Comparison of ENCODE assay signal across 8 mouse cellular contexts in the genomic region with DNA sequence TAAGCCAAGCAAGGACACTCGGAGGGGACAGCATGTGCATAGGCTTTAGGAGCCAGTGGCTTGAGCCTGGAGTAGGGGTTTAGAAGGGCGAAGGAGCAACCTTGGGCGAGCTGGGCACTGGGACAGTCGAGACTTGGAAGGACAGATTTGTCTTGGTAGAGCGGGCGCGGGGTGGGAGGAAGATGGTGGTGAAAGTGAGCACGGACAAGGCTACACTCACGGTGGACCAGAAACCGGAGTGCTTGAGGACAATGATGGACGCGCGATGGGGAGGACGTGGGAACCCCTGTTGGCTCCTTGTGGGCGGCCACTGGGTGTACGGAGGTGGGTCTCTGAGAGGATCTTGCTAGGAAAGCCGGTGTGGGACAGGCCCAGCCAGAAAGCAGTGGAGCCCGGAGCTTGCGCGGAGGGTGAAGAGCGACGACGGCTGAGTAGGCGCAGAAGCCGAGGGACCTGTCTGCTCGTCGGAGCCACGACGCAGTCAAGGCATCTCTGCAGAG. TPM values are rescaled to one million over a fixed set of nuclear protein-coding genes. Genes with fewer than 3 reads are reported as not detected.
DNase-seq lines count a peak whose midpoint lies in the region; ATAC-seq and TF ChIP-seq lines count a peak whose summit lies in the region.

No protein-coding gene starts in this region.

- no peak for TF ChIP-seq EP300 in heart, postnatal 0 days (IDR thresholded peaks at IDR 0.05; ENCODE audit: low read depth)
- no peak for TF ChIP-seq EP300 in lung, postnatal 0 days (IDR thresholded peaks at IDR 0.05)

- no peaks in the 10 kb centered on the region for H3K9me3 ChIP-seq in kidney, postnatal 0 days (replicated peaks; ENCODE audit: low read length)
- H3K9me3 ChIP-seq in heart, postnatal 0 days (replicated peaks; ENCODE audit: control insufficient read depth, low read length) = no peaks in the 10 kb centered on the region
- no peaks in the 10 kb centered on the region for H3K9me3 ChIP-seq in lung, postnatal 0 days (ENCODE audit: low read length)

- H3K9ac ChIP-seq in kidney, postnatal 0 days (ENCODE audit: low read depth, low read length) = peak overlapping the region; percentile 82
- H3K9ac ChIP-seq in heart, postnatal 0 days (replicated peaks; ENCODE audit: low read depth, low read length) = peak overlapping the region; percentile 71
- H3K9ac ChIP-seq in lung, postnatal 0 days (replicated peaks; ENCODE audit: low read depth) = peak overlapping the region; percentile 58

- 4% methylated on average over 29 of the region's 29 CpGs for WGBS in kidney, postnatal 0 days
- 9% methylated on average over 20 of the region's 29 CpGs for WGBS in heart, postnatal 0 days
- WGBS in lung, postnatal 0 days = 5% methylated on average over 29 of the region's 29 CpGs

- H3K27ac ChIP-seq in kidney, postnatal 0 days = peak overlapping the region; percentile 96
- 0 out of 2 replicates have a peak overlapping the region, but pooled peaks have one; percentile 15 for H3K27ac ChIP-seq in brown adipose tissue, adult 24 weeks (replicated peaks; ENCODE audit: low read depth, low read length)
- H3K27ac ChIP-seq in heart, postnatal 0 days (ENCODE audit: low read depth) = peak overlapping the region; percentile 76
- H3K27ac ChIP-seq in lung, postnatal 0 days (ENCODE audit: low read length) = peak overlapping the region; percentile 94

- peaks cover 23% of the 10 kb centered on the region; the same call in 1 of the 2 replicates for H3K27me3 ChIP-seq in kidney, postnatal 0 days (ENCODE audit: insufficient read depth, low read length)
- H3K27me3 ChIP-seq in heart, postnatal 0 days (ENCODE audit: control insufficient read depth, insufficient read depth, low read length) = peaks cover 60% of the 10 kb centered on the region
- H3K27me3 ChIP-seq in lung, postnatal 0 days (replicated peaks; ENCODE audit: insufficient read depth, low read length) = peaks cover 18% of the 10 kb centered on the region; the same call in 1 of the 2 replicates

- H3K4me1 ChIP-seq in kidney, postnatal 0 days (replicated peaks; ENCODE audit: insufficient read depth, low read length) = peaks cover 16% of the 10 kb centered on the region; the same call in 1 of the 2 replicates
- no peaks in the 10 kb centered on the region; the same call in 1 of the 2 replicates for H3K4me1 ChIP-seq in brown adipose tissue, adult 24 weeks (ENCODE audit: control insufficient read depth, insufficient read depth, insufficient read length, low read length)
- H3K4me1 ChIP-seq in heart, postnatal 0 days (ENCODE audit: control insufficient read depth, insufficient read depth) = peaks cover 4% of the 10 kb centered on the region
- peaks cover 14% of the 10 kb centered on the region; the same call in 1 of the 2 replicates for H3K4me1 ChIP-seq in lung, postnatal 0 days (ENCODE audit: insufficient read depth, low read depth, low read length)

- DNase-seq in kidney, postnatal 0 days (ENCODE audit: low spot score) = peak; percentile 50
- no peak for DNase-seq in kidney, postnatal 4 days
- no peak for DNase-seq in heart, postnatal 0 days (ENCODE audit: low spot score)
- DNase-seq in lung, postnatal 0 days (ENCODE audit: low spot score) = peak; percentile 31
- DNase-seq in kidney, adult 18-20 months = no peak

- peak; percentile 18; the same call in 1 of the 2 replicates for ATAC-seq in kidney, postnatal 0 days (replicated peaks; ENCODE audit: low FRiP score, low read depth)
- ATAC-seq in heart, postnatal 0 days (ENCODE audit: insufficient read depth, low read depth) = peak; percentile 1; the same call in 1 of the 2 replicates
- 0 out of 2 replicates have a peak, but pooled peaks have one; percentile 1 for ATAC-seq in lung, postnatal 0 days
- no peak for ATAC-seq in monocyte, adult 5-6 weeks (replicated peaks; ENCODE audit: insufficient number of reproducible peaks, low FRiP score, low TSS enrichment, poor library complexity, severe bottlenecking)
- ATAC-seq in megakaryocyte progenitor cell, adult 5-6 weeks (replicated peaks; ENCODE audit: poor library complexity) = no peak

- peak overlapping the region; percentile 79 for H3K4me2 ChIP-seq in kidney, postnatal 0 days (ENCODE audit: low read length)
- peak overlapping the region; percentile 77 for H3K4me2 ChIP-seq in heart, postnatal 0 days (ENCODE audit: low read depth, low read length)
- H3K4me2 ChIP-seq in lung, postnatal 0 days (replicated peaks; ENCODE audit: low read depth, low read length) = peak overlapping the region; percentile 81

- H3K4me3 ChIP-seq in kidney, postnatal 0 days (replicated peaks; ENCODE audit: low read depth, low read length) = peak overlapping the region; percentile 63
- H3K4me3 ChIP-seq in brown adipose tissue, adult 24 weeks (ENCODE audit: insufficient read depth, low read depth, low read length) = peak overlapping the region; percentile 67
- peak overlapping the region; percentile 60 for H3K4me3 ChIP-seq in heart, postnatal 0 days (ENCODE audit: low read depth, low read length)
- H3K4me3 ChIP-seq in lung, postnatal 0 days (ENCODE audit: low read depth, low read length) = peak overlapping the region; percentile 52

- no peak for TF ChIP-seq CTCF in kidney, postnatal 0 days (IDR thresholded peaks at IDR 0.05; ENCODE audit: low read depth)
- TF ChIP-seq CTCF in heart, postnatal 0 days (IDR thresholded peaks at IDR 0.05; ENCODE audit: low read depth) = no peak
- no peak for TF ChIP-seq CTCF in lung, postnatal 0 days (IDR thresholded peaks at IDR 0.05)

- H3K36me3 ChIP-seq in kidney, postnatal 0 days (ENCODE audit: insufficient read depth, low read length) = no peaks in the 10 kb centered on the region
- H3K36me3 ChIP-seq in heart, postnatal 0 days (replicated peaks; ENCODE audit: control insufficient read depth, insufficient read depth, low read length) = peaks cover under 1% of the 10 kb centered on the region; the same call in 1 of the 2 replicates
- H3K36me3 ChIP-seq in lung, postnatal 0 days (ENCODE audit: insufficient read depth, low read length) = no peaks in the 10 kb centered on the region

RNA-seq across cellular contexts. Expression of gene Scarf2, which starts 0.8 kb away (rescaled TPM):
- polyA plus RNA-seq in kidney, postnatal 0 days (2015; fragmentation: Nextera tagmentation; extraction: Ambion mirVana) = 12.2 and 18.7 TPM in 2 replicates
- polyA plus RNA-seq in brown adipose tissue, adult 24 weeks (2012; ENCODE audit: insufficient read depth, insufficient read length, missing spikeins) = 0.92 and 1.8 TPM in 2 replicates
- 19.3 and 25.4 TPM in 2 replicates for total RNA-seq in heart, postnatal 0 days (2014; rRNA removed; ENCODE audit: low replicate concordance)
- polyA plus RNA-seq in heart, postnatal 0 days (2015; fragmentation: Nextera tagmentation; extraction: Ambion mirVana) = 2.6 and 2.8 TPM in 2 replicates
- polyA plus RNA-seq in lung, postnatal 0 days (2015; fragmentation: Nextera tagmentation; extraction: Ambion mirVana) = 18.5 and 20.4 TPM in 2 replicates
- 0.19 to 0.21 TPM in 2 of 3 replicates, not detected in the other for total RNA-seq in monocyte, adult 5-6 weeks (2017)
- 0.10 TPM in 1 of 2 replicates, not detected in the other for total RNA-seq in megakaryocyte progenitor cell, adult 5-6 weeks (2015)
- total RNA-seq in megakaryocyte progenitor cell, adult 5-6 weeks (2017) = 0.07 TPM in 1 of 2 replicates, not detected in the other

RNA-seq across cellular contexts. Expression of gene B830017H08Rik, which starts 35.1 kb away (rescaled TPM):
- 1.7 and 2.2 TPM in 2 replicates for polyA plus RNA-seq in kidney, postnatal 0 days (2015; fragmentation: Nextera tagmentation; extraction: Ambion mirVana)
- not detected in 2 replicates for polyA plus RNA-seq in brown adipose tissue, adult 24 weeks (2012; ENCODE audit: insufficient read depth, insufficient read length, missing spikeins)
- total RNA-seq in heart, postnatal 0 days (2014; rRNA removed; ENCODE audit: low replicate concordance) = not detected in 2 replicates
- polyA plus RNA-seq in heart, postnatal 0 days (2015; fragmentation: Nextera tagmentation; extraction: Ambion mirVana) = not detected in 2 replicates
- polyA plus RNA-seq in lung, postnatal 0 days (2015; fragmentation: Nextera tagmentation; extraction: Ambion mirVana) = not detected in 2 replicates
- not detected in 3 replicates for total RNA-seq in monocyte, adult 5-6 weeks (2017)
- not detected in 2 replicates for total RNA-seq in megakaryocyte progenitor cell, adult 5-6 weeks (2015)
- not detected in 2 replicates for total RNA-seq in megakaryocyte progenitor cell, adult 5-6 weeks (2017)

RNA-seq across cellular contexts. Expression of gene Klhl22, which starts 38.4 kb away (rescaled TPM):
- 39.3 and 42.8 TPM in 2 replicates for polyA plus RNA-seq in kidney, postnatal 0 days (2015; fragmentation: Nextera tagmentation; extraction: Ambion mirVana)
- 10.2 and 19.0 TPM in 2 replicates for polyA plus RNA-seq in brown adipose tissue, adult 24 weeks (2012; ENCODE audit: insufficient read depth, insufficient read length, missing spikeins)
- 42.0 and 47.4 TPM in 2 replicates for total RNA-seq in heart, postnatal 0 days (2014; rRNA removed; ENCODE audit: low replicate concordance)
- 21.7 and 23.0 TPM in 2 replicates for polyA plus RNA-seq in heart, postnatal 0 days (2015; fragmentation: Nextera tagmentation; extraction: Ambion mirVana)
- 25.4 and 29.8 TPM in 2 replicates for polyA plus RNA-seq in lung, postnatal 0 days (2015; fragmentation: Nextera tagmentation; extraction: Ambion mirVana)
- 5.0 to 8.2 TPM (median 6.7 TPM) in 3 replicates for total RNA-seq in monocyte, adult 5-6 weeks (2017)
- total RNA-seq in megakaryocyte progenitor cell, adult 5-6 weeks (2015) = 7.5 and 10.6 TPM in 2 replicates
- total RNA-seq in megakaryocyte progenitor cell, adult 5-6 weeks (2017) = 12.8 and 34.6 TPM in 2 replicates

RNA-seq across cellular contexts. Expression of gene Car15, which starts 40.3 kb away (rescaled TPM):
- polyA plus RNA-seq in kidney, postnatal 0 days (2015; fragmentation: Nextera tagmentation; extraction: Ambion mirVana) = 131 and 147 TPM in 2 replicates
- polyA plus RNA-seq in brown adipose tissue, adult 24 weeks (2012; ENCODE audit: insufficient read depth, insufficient read length, missing spikeins) = 1.5 and 2.1 TPM in 2 replicates
- total RNA-seq in heart, postnatal 0 days (2014; rRNA removed; ENCODE audit: low replicate concordance) = 0.27 and 1.1 TPM in 2 replicates
- 0.25 and 0.44 TPM in 2 replicates for polyA plus RNA-seq in heart, postnatal 0 days (2015; fragmentation: Nextera tagmentation; extraction: Ambion mirVana)
- 1.8 TPM in 2 replicates for polyA plus RNA-seq in lung, postnatal 0 days (2015; fragmentation: Nextera tagmentation; extraction: Ambion mirVana)
- total RNA-seq in monocyte, adult 5-6 weeks (2017) = 0.43 to 7.7 TPM (median 6.5 TPM) in 3 replicates
- 1.3 and 1.9 TPM in 2 replicates for total RNA-seq in megakaryocyte progenitor cell, adult 5-6 weeks (2015)
- total RNA-seq in megakaryocyte progenitor cell, adult 5-6 weeks (2017) = 1.2 and 2.5 TPM in 2 replicates

Comparison
In these comparisons a context has a peak if more than half of its experiments do, and no peak if none do; other contexts are left out.
1. DNase-seq: peak in kidney, postnatal 0 days (single experiment) and lung, postnatal 0 days (single experiment); none in kidney, postnatal 4 days (0 of 2), heart, postnatal 0 days (single experiment) and kidney, adult 18-20 months (single experiment).
2. ATAC-seq: peak in kidney, postnatal 0 days (single experiment), heart, postnatal 0 days (single experiment) and lung, postnatal 0 days (single experiment); none in monocyte, adult 5-6 weeks (single experiment) and megakaryocyte progenitor cell, adult 5-6 weeks (single experiment).
3. H3K27ac ChIP-seq: peak in every context shown above with its lines; median percentile 96 in kidney, postnatal 0 days; 94 in lung, postnatal 0 days; 76 in heart, postnatal 0 days; 15 in brown adipose tissue, adult 24 weeks.
4. Peak in every context shown above with its lines, with median percentiles within 50 percentile points of each other: H3K4me2 ChIP-seq, H3K4me3 ChIP-seq and H3K9ac ChIP-seq.